Mouse (Mus musculus) lung, postnatal 0 days (tissue): ENCODE data around the gene Papola. TPM values are rescaled to one million over a fixed set of nuclear protein-coding genes. Genes with fewer than 3 reads are reported as not detected.

Experiments used
- ATAC-seq: fragments of 200-750 bp; cut with Nextera tagmentation; 2 replicates; pipeline ENCODE4 v1.8.0; 2017; ENCODE audit warnings: moderate library complexity
- DNase-seq: peaks from one replicate; pipeline ENCODE4 v3.0.0-alpha.2; 2016; ENCODE audit warnings: low spot score
- H3K27ac ChIP-seq: fragments of 300-500 bp; sonication (generic); 2 replicates; pipeline ENCODE4 v1.5.1; 2014; ENCODE audit warnings: antibody characterized with exemption, mild to moderate bottlenecking, low read length, mixed read lengths
- H3K27me3 ChIP-seq: fragments of 300-500 bp; sonication (generic); replicated peaks from 2 replicates; pipeline ENCODE4 v1.6.1; 2014; ENCODE audit warnings: low read length, mixed read lengths; ENCODE audit not compliant: insufficient read depth
- H3K36me3 ChIP-seq: fragments of 300-500 bp; sonication (generic); 2 replicates; pipeline ENCODE4 v1.6.1; 2014; ENCODE audit warnings: low read length, mixed read lengths; ENCODE audit not compliant: insufficient read depth
- H3K4me1 ChIP-seq: fragments of 300-500 bp; sonication (generic); 2 replicates; pipeline ENCODE4 v1.6.1; 2014; ENCODE audit warnings: antibody characterized with exemption, low read depth, low read length, mixed read lengths; ENCODE audit not compliant: insufficient read depth
- H3K4me2 ChIP-seq: fragments of 300-500 bp; sonication (generic); replicated peaks from 2 replicates; pipeline ENCODE4 v1.6.1; 2014; ENCODE audit warnings: low read depth, mild to moderate bottlenecking, low read length, moderate library complexity, mixed read lengths
- H3K4me3 ChIP-seq: fragments of 300-500 bp; sonication (generic); 2 replicates; pipeline ENCODE4 v1.5.1; 2014; ENCODE audit warnings: low read depth, low read length
- H3K9ac ChIP-seq: fragments of 300-500 bp; sonication (generic); replicated peaks from 2 replicates; pipeline ENCODE4 v1.6.1; 2014; ENCODE audit warnings: low read depth, mild to moderate bottlenecking
- H3K9me3 ChIP-seq: fragments of 300-500 bp; sonication (generic); 2 replicates; pipeline ENCODE4 v1.6.1; 2016; ENCODE audit warnings: low read length, mixed read lengths
- CTCF ChIP-seq: IDR thresholded peaks from 2 replicates; pipeline ENCODE4 v1.5.1; 2016; ENCODE audit warnings: antibody characterized with exemption, mild to moderate bottlenecking
- EP300 ChIP-seq: IDR thresholded peaks from 2 replicates; pipeline ENCODE4 v1.6.1; 2016; ENCODE audit warnings: antibody characterized with exemption, mild to moderate bottlenecking, control low read depth
- WGBS: fragments of 180-500 bp; shearing (Covaris S2); extraction: QIAGEN DNeasy Blood & Tissue Kit; methylation state at CpG from one replicate; pipeline ENCODE4 v1.1.7; 2014; 5-methylcytosine and 5-hydroxymethylcytosine counted together
- microRNA-seq: library from miRNA; unstranded; fragments of <30 nt; microRNA quantifications from one replicate; pipeline ENCODE4, GENCODE M21; 2016
- polyA plus RNA-seq: library from polyadenylated mRNA; unstranded; fragments of >200 nt; fragmentation: Nextera tagmentation; extraction: Ambion mirVana; gene quantifications from 2 replicates; pipeline ENCODE4 v1.2.1, GENCODE M21; 2015

Gene Papola
- polyA plus RNA-seq, 1 experiment from 2014 or later, result 102 TPM

- no peak for TF ChIP-seq CTCF
- TF ChIP-seq EP300, result no peak
- ATAC-seq (no peak), DNase-seq (no peak)
These were observed 92.4 kb downstream of the Papola start for GRCm38 (mm10) chr12:105876931-105877330.

GRCm38 (mm10) chr12:105878746-105879145, 94.3 kb downstream of the Papola start:
- H3K27ac ChIP-seq, result no peak overlapping the region
- H3K4me2 ChIP-seq, result no peak overlapping the region
- no peaks in the 10 kb centered on the region for H3K27me3 ChIP-seq
- no peak overlapping the region for H3K9ac ChIP-seq
- H3K4me1 ChIP-seq, result no peaks in the 10 kb centered on the region
- 90% methylated on average over 5 of the region's 5 CpGs for WGBS
- TF ChIP-seq EP300, result no peak
- ATAC-seq (no peak), DNase-seq (no peak)
- no peaks in the 10 kb centered on the region for H3K9me3 ChIP-seq
- no peak overlapping the region for H3K4me3 ChIP-seq
- no peaks in the 10 kb centered on the region for H3K36me3 ChIP-seq

More at GRCm38 (mm10) chr12:105876931-105877330, 92.4 kb downstream of the Papola start:
- Histone ChIP-seq H3K27me3 (no peaks in the 10 kb centered on the region), H3K36me3 (no peaks in the 10 kb centered on the region), H3K4me1 (no peaks in the 10 kb centered on the region), H3K4me2 (no peak overlapping the region), H3K27ac (no peak overlapping the region), H3K9ac (no peak overlapping the region), H3K4me3 (no peak overlapping the region), H3K9me3 (no peaks in the 10 kb centered on the region)
- WGBS, result 81% methylated on average over 13 of the region's 13 CpGs

GRCm38 (mm10) chr12:105883799-105884514, 99.5 kb downstream of the Papola start:
- H3K9me3 ChIP-seq, result no peaks in the 10 kb centered on the region
- TF ChIP-seq CTCF (no peak), EP300 (no peak)

GRCm38 (mm10) chr12:105884515-105885323, 100.2 kb downstream of the Papola start:
- no peak overlapping the region for H3K4me3 ChIP-seq
- 35% methylated on average over 22 of the region's 22 CpGs for WGBS
- ATAC-seq (no peak), DNase-seq (no peak)
- no peaks in the 10 kb centered on the region for H3K27me3 ChIP-seq
- no peak overlapping the region for H3K4me2 ChIP-seq
- no peak overlapping the region for H3K9ac ChIP-seq
- no peaks in the 10 kb centered on the region for H3K36me3 ChIP-seq
- no peak overlapping the region for H3K27ac ChIP-seq
- H3K9me3 ChIP-seq, result no peaks in the 10 kb centered on the region
- TF ChIP-seq EP300, result no peak
- no peak for TF ChIP-seq CTCF
- H3K4me1 ChIP-seq, result no peaks in the 10 kb centered on the region

More at GRCm38 (mm10) chr12:105883799-105884514, 99.5 kb downstream of the Papola start:
- DNase-seq (no peak), ATAC-seq (no peak)
- WGBS, result 76% methylated on average over 12 of the region's 12 CpGs
- Histone ChIP-seq H3K4me1 (no peaks in the 10 kb centered on the region), H3K4me3 (no peak overlapping the region), H3K9ac (no peak overlapping the region), H3K4me2 (no peak overlapping the region), H3K36me3 (no peaks in the 10 kb centered on the region), H3K27ac (no peak overlapping the region), H3K27me3 (no peaks in the 10 kb centered on the region)

Small RNA genes within 50 kb of the gene (microRNA-seq; reads per million reads assigned to microRNA genes)
- not detected for gene Gm22120

Other genes with a start within 250 kb of the Papola start
- gene Bdkrb2, start 221.5 kb upstream of the Papola start, polyA plus RNA-seq, result 2.1 and 2.5 TPM in 2 replicates
- 0.26 and 0.37 TPM in 2 replicates for gene Bdkrb1, start 181.6 kb upstream of the Papola start, polyA plus RNA-seq
- 26.5 and 27.7 TPM in 2 replicates for gene Gskip, start 99.9 kb upstream of the Papola start, polyA plus RNA-seq
- 6.4 and 7.5 TPM in 2 replicates for gene Atg2b, start 99.5 kb upstream of the Papola start, polyA plus RNA-seq
- 3.2 and 5.1 TPM in 2 replicates for gene Ak7, start 78.7 kb upstream of the Papola start, polyA plus RNA-seq
- 23.6 and 26.4 TPM in 2 replicates for gene Vrk1, start 225.5 kb downstream of the Papola start, polyA plus RNA-seq